Mouse (Mus musculus) erythroblast, embryonic 14.5 days (primary cell): Measurements from ENCODE around the gene Aoah. TPM values are rescaled to one million over a fixed set of nuclear protein-coding genes. Genes with fewer than 3 reads are reported as not detected.

Experiments
- H3K27me3 ChIP-seq: 2 replicates; pipeline ENCODE4 v1.6.1; 2012; ENCODE audit warnings: inconsistent platforms; ENCODE audit not compliant: control insufficient read depth
- H3K36me3 ChIP-seq: 2 replicates; pipeline ENCODE4 v1.6.1; 2012; ENCODE audit warnings: mild to moderate bottlenecking, inconsistent platforms; ENCODE audit not compliant: control insufficient read depth
- H3K4me1 ChIP-seq: 2 replicates; pipeline ENCODE4 v1.6.1; 2012; ENCODE audit warnings: inconsistent platforms; ENCODE audit not compliant: control insufficient read depth
- H3K4me3 ChIP-seq: replicated peaks from 2 replicates; pipeline ENCODE3; 2012; ENCODE audit warnings: moderate library complexity, mild to moderate bottlenecking, inconsistent platforms
- H3K9me3 ChIP-seq: 2 replicates; pipeline ENCODE4 v1.6.1; 2012; ENCODE audit warnings: low read length, inconsistent platforms, mixed read lengths; ENCODE audit not compliant: control insufficient read depth
- GATA1 ChIP-seq: IDR thresholded peaks from 2 replicates; pipeline ENCODE4 v1.6.1; 2012; ENCODE audit warnings: low read length, inconsistent platforms, mixed read lengths
- TAL1 ChIP-seq: IDR thresholded peaks from 3 replicates; pipeline ENCODE4 v1.6.1; 2012; ENCODE audit warnings: low read length, inconsistent platforms, mixed read lengths
- polyA plus RNA-seq: library from polyadenylated mRNA; stranded (reverse); fragments of >175 nt; gene quantifications from 2 replicates; pipeline ENCODE4 v1.2.3, GENCODE M21; 2012

Gene Aoah
- polyA plus RNA-seq = not detected in 2 replicates

DNA sequence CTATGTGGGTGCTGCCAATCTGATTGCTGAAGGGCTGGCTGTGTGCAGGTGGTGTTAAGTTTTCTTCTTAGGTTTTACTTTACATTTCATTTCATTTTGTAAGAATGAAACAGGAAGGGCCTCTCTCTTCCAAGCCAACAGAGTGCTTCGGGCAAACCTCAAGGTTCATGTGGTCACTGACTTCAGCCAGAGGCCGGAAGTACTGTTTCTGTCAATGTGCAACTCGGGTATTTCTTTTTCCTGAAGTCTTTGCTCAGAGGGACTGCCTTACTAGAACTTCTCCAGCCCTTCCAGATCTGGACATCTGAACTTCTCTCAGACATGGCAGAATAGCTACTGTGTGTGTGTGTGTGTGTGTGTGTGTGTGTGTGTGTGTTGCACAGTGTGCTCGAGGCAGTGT lies at the start of gene Aoah:
Aoah (plus strand) TSS at position 213 of the 400 bp plus-strand sequence.
- no peaks in the 10 kb centered on the region for H3K4me1 ChIP-seq
- H3K36me3 ChIP-seq = no peaks in the 10 kb centered on the region
- no peaks in the 10 kb centered on the region for H3K9me3 ChIP-seq
- no peaks in the 10 kb centered on the region for H3K27me3 ChIP-seq
- TF ChIP-seq TAL1 = no peak
- TF ChIP-seq GATA1 = no peak
- no peak within 1 kb of the TSS for H3K4me3 ChIP-seq

- Histone ChIP-seq H3K9me3 (no peaks in the 10 kb centered on the region), H3K4me3 (no peak overlapping the region), H3K36me3 (no peaks in the 10 kb centered on the region), H3K27me3 (no peaks in the 10 kb centered on the region), H3K4me1 (no peaks in the 10 kb centered on the region)
- TF ChIP-seq GATA1 (no peak), TAL1 (no peak)
Observed at GRCm38 (mm10) chr13:20754843-20755242, 39.1 kb upstream of the Aoah start.

- no peaks in the 10 kb centered on the region for H3K36me3 ChIP-seq
- no peaks in the 10 kb centered on the region for H3K4me1 ChIP-seq
- no peak overlapping the region for H3K4me3 ChIP-seq
- TF ChIP-seq GATA1 = no peak
- TF ChIP-seq TAL1 = no peak
- H3K27me3 ChIP-seq = no peaks in the 10 kb centered on the region
- no peaks in the 10 kb centered on the region for H3K9me3 ChIP-seq
Observed at GRCm38 (mm10) chr13:20783648-20784047, 10.3 kb upstream of the Aoah start.

DNA sequence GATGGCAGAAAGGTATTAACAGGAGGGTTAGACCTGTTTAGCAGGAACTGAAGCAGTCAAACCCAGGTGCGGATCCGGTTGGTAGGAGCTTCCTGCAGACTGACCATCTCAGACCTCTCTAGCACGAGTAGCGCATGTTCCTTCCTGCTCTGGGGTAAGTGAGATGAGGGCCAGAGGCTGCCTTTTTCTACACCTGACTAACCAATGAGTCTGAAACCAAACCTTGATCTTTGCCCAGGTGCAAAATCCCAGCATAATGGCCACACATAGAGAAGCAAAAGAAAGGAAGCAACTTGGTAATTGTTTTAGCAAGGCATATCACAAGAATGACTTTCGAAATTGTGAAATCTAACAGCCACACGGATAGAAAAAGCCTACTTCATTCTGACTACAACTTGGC lies 9.9 kb upstream of the Aoah start:
- Histone ChIP-seq H3K4me3 (no peak overlapping the region), H3K36me3 (no peaks in the 10 kb centered on the region), H3K4me1 (no peaks in the 10 kb centered on the region), H3K27me3 (no peaks in the 10 kb centered on the region), H3K9me3 (no peaks in the 10 kb centered on the region)
- TF ChIP-seq GATA1 (no peak), TAL1 (no peak)

DNA sequence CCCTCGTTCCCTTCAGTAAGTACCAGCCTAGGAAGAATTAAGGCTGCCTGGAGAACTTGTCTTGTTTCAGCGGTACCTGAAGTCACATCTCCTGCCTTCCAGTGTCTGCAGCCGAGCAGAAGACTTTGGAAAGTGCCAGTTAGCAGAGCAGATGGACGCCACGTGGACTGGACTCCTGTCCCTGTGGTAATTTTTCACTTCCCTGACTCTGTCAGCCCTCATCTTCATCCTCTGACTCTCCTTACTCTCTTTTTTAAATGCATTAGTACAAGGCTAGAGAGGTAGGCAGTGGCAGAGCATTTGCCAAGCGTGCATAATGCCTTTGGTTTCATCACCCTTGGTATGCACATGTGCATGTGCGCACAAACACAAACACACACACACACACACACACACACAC lies 8.0 kb upstream of the Aoah start:
- H3K4me3 ChIP-seq = no peak overlapping the region
- TF ChIP-seq GATA1 (no peak), TAL1 (no peak)
- no peaks in the 10 kb centered on the region for H3K4me1 ChIP-seq
- no peaks in the 10 kb centered on the region for H3K9me3 ChIP-seq
- no peaks in the 10 kb centered on the region for H3K27me3 ChIP-seq
- no peaks in the 10 kb centered on the region for H3K36me3 ChIP-seq

DNA sequence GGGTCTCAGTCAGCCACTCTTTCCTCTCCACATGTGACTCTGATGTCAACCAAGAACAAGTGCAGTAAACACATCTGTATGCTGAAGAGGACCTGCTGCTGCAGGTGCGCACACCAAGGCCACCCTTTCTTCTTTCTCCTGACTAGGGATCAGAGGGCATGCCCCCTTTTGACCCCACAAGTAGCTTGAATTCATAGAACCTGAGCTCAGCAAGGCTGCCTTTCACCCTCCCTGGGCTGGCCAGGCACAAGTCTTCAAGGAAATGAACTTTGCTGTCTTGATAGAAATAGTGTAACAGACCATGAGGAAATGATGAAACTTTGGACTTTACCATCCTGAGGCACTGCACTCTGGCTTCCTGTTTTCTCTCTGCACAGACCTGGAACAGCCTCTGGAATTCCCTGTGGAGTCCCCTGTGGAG lies 7.1 kb upstream of the Aoah start:
- Histone ChIP-seq H3K27me3 (no peaks in the 10 kb centered on the region), H3K4me3 (no peak overlapping the region), H3K9me3 (no peaks in the 10 kb centered on the region), H3K36me3 (no peaks in the 10 kb centered on the region), H3K4me1 (no peaks in the 10 kb centered on the region)
- TF ChIP-seq GATA1 = no peak
- no peak for TF ChIP-seq TAL1

DNA sequence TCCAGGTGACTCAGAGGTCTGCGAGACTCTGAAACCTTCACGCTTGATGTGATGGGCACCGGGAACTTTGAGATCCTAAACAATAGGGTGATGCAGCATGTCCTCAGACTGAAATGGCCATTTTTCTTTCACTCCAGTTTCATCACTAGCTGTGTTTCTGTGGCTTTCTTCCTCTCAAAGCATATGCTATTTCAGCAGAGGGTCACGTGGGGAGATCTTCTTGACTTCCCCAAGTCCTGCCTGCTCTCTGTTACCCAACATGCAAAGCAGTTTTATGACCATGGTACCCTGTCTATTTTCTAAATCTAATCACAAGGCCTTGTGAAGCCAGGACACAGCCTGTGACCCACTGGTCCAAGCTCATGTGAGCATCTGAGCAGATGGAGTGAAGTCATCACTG lies 6.0 kb upstream of the Aoah start:
- TF ChIP-seq TAL1 (no peak), GATA1 (no peak)

GRCm38 (mm10) chr13:20796651-20797050 lies 2.7 kb downstream of the Aoah start:
- H3K27me3 ChIP-seq = no peaks in the 10 kb centered on the region
- H3K4me1 ChIP-seq = no peaks in the 10 kb centered on the region
- H3K9me3 ChIP-seq = no peaks in the 10 kb centered on the region
- TF ChIP-seq TAL1 (no peak), GATA1 (no peak)
- no peaks in the 10 kb centered on the region for H3K36me3 ChIP-seq
- H3K4me3 ChIP-seq = no peak overlapping the region

More for the DNA sequence above, 6.0 kb upstream of the Aoah start:
- no peaks in the 10 kb centered on the region for H3K36me3 ChIP-seq
- no peaks in the 10 kb centered on the region for H3K9me3 ChIP-seq
- no peak overlapping the region for H3K4me3 ChIP-seq
- H3K4me1 ChIP-seq = no peaks in the 10 kb centered on the region
- H3K27me3 ChIP-seq = no peaks in the 10 kb centered on the region

GRCm38 (mm10) chr13:20798536-20798935 lies 4.6 kb downstream of the Aoah start:
- Histone ChIP-seq H3K4me3 (no peak overlapping the region), H3K27me3 (no peaks in the 10 kb centered on the region), H3K4me1 (no peaks in the 10 kb centered on the region), H3K36me3 (no peaks in the 10 kb centered on the region), H3K9me3 (no peaks in the 10 kb centered on the region)
- TF ChIP-seq TAL1 = no peak

GRCm38 (mm10) chr13:20799772-20800171 lies 5.9 kb downstream of the Aoah start:
- H3K27me3 ChIP-seq = no peaks in the 10 kb centered on the region
- TF ChIP-seq GATA1 (no peak), TAL1 (no peak)
- H3K4me3 ChIP-seq = no peak overlapping the region
- no peaks in the 10 kb centered on the region for H3K36me3 ChIP-seq
- H3K4me1 ChIP-seq = no peaks in the 10 kb centered on the region
- no peaks in the 10 kb centered on the region for H3K9me3 ChIP-seq
